Mouse (Mus musculus): ENCODE results near the gene Mthfsd. TPM values are rescaled to one million over a fixed set of nuclear protein-coding genes. Genes with fewer than 3 reads are reported as not detected.
A peak's percentile ranks its signal among the peaks of the same experiment; 100 is the strongest.
"Not testable (repeated sequence)": the region's sequence is repeated elsewhere in the genome, so short reads cannot be mapped to it uniquely, and the experiment has no call there.

Mthfsd gene
- 48.9 TPM in 2 replicates for polyA plus RNA-seq (2015; fragmentation: Nextera tagmentation; extraction: Ambion mirVana)

GRCm38 (mm10) chr8:121107668-121108656 lies at the start of gene Mthfsd:
Gene Mthfsd, minus strand, starts transcription at chr8:121108392.
- Histone ChIP-seq H3K27ac (ENCODE audit: low read length) (0 out of 2 replicates have a peak within 1 kb of the TSS, but pooled peaks have one; percentile 25), H3K9me3 (ENCODE audit: control insufficient read depth, low read length) (no peaks in the 10 kb centered on the region), H3K4me1 (ENCODE audit: control insufficient read depth, insufficient read depth, low read length) (peaks cover 9% of the 10 kb centered on the region), H3K27me3 (replicated peaks; ENCODE audit: control insufficient read depth, insufficient read depth, low read length) (peaks cover 5% of the 10 kb centered on the region; the same call in 1 of the 2 replicates), H3K4me3 (ENCODE audit: low read length) (peak within 1 kb of the TSS; percentile 89), H3K9ac (ENCODE audit: low read depth, low read length) (peak within 1 kb of the TSS; percentile 91), H3K4me2 (ENCODE audit: low read depth, low read length) (peak within 1 kb of the TSS; percentile 91), H3K36me3 (ENCODE audit: control insufficient read depth, insufficient read depth, low read length) (no peaks in the 10 kb centered on the region)
- WGBS = 1% methylated on average over 75 of the region's 75 CpGs
- ATAC-seq = peak; percentile 93

- ATAC-seq = no peak
- Histone ChIP-seq H3K36me3 (ENCODE audit: control insufficient read depth, insufficient read depth, low read length) (no peaks in the 10 kb centered on the region), H3K9me3 (ENCODE audit: control insufficient read depth, low read length) (no peaks in the 10 kb centered on the region), H3K9ac (ENCODE audit: low read depth, low read length) (no peak overlapping the region), H3K4me1 (ENCODE audit: control insufficient read depth, insufficient read depth, low read length) (peaks cover 3% of the 10 kb centered on the region; the same call in 1 of the 2 replicates), H3K4me2 (ENCODE audit: low read depth, low read length) (no peak overlapping the region), H3K27me3 (replicated peaks; ENCODE audit: control insufficient read depth, insufficient read depth, low read length) (0 out of 2 replicates have a peak, but pooled peaks cover 2% of the 10 kb centered on the region), H3K27ac (ENCODE audit: low read length) (no peak overlapping the region), H3K4me3 (ENCODE audit: low read length) (no peak overlapping the region)
- WGBS = 90% methylated on average over 7 of the region's 7 CpGs
Measured at GRCm38 (mm10) chr8:121156990-121157491, 48.8 kb upstream of the Mthfsd start.

GRCm38 (mm10) chr8:121152394-121152793 lies 44.2 kb upstream of the Mthfsd start:
- H3K4me1 ChIP-seq (ENCODE audit: control insufficient read depth, insufficient read depth, low read length) = peaks cover 8% of the 10 kb centered on the region
- no peak overlapping the region for H3K4me2 ChIP-seq (ENCODE audit: low read depth, low read length)
- ATAC-seq = no peak
- 45% methylated on average over 12 of the region's 12 CpGs for WGBS
- H3K27me3 ChIP-seq (replicated peaks; ENCODE audit: control insufficient read depth, insufficient read depth, low read length) = 0 out of 2 replicates have a peak, but pooled peaks cover 2% of the 10 kb centered on the region
- no peaks in the 10 kb centered on the region for H3K36me3 ChIP-seq (ENCODE audit: control insufficient read depth, insufficient read depth, low read length)
- H3K4me3 ChIP-seq (ENCODE audit: low read length) = no peak overlapping the region
- H3K27ac ChIP-seq (ENCODE audit: low read length) = no peak overlapping the region
- H3K9me3 ChIP-seq (ENCODE audit: control insufficient read depth, low read length) = no peaks in the 10 kb centered on the region
- H3K9ac ChIP-seq (ENCODE audit: low read depth, low read length) = no peak overlapping the region

- H3K9ac ChIP-seq (ENCODE audit: low read depth, low read length) = no peak overlapping the region
- ATAC-seq = no peak
- WGBS = 2% methylated on average over 8 of the region's 8 CpGs
Measured at GRCm38 (mm10) chr8:121148573-121149083, 40.4 kb upstream of the Mthfsd start.

GRCm38 (mm10) chr8:121145457-121146134 lies 37.4 kb upstream of the Mthfsd start:
- not testable (repeated sequence) for H3K4me3 ChIP-seq (ENCODE audit: low read length); H3K9ac ChIP-seq (ENCODE audit: low read depth, low read length); H3K36me3 ChIP-seq (ENCODE audit: control insufficient read depth, insufficient read depth, low read length); H3K9me3 ChIP-seq (ENCODE audit: control insufficient read depth, low read length); H3K4me1 ChIP-seq (ENCODE audit: control insufficient read depth, insufficient read depth, low read length); H3K27ac ChIP-seq (ENCODE audit: low read length); H3K27me3 ChIP-seq (replicated peaks; ENCODE audit: control insufficient read depth, insufficient read depth, low read length); ATAC-seq; H3K4me2 ChIP-seq (ENCODE audit: low read depth, low read length)
- WGBS = 71% methylated on average over 4 of the region's 6 CpGs

More at GRCm38 (mm10) chr8:121148573-121149083, 40.4 kb upstream of the Mthfsd start:
- no peak overlapping the region for H3K4me2 ChIP-seq (ENCODE audit: low read depth, low read length)
- H3K4me1 ChIP-seq (ENCODE audit: control insufficient read depth, insufficient read depth, low read length) = peaks cover 8% of the 10 kb centered on the region
- no peak overlapping the region for H3K4me3 ChIP-seq (ENCODE audit: low read length)
- no peaks in the 10 kb centered on the region for H3K36me3 ChIP-seq (ENCODE audit: control insufficient read depth, insufficient read depth, low read length)
- H3K27ac ChIP-seq (ENCODE audit: low read length) = no peak overlapping the region
- H3K9me3 ChIP-seq (ENCODE audit: control insufficient read depth, low read length) = no peaks in the 10 kb centered on the region
- 0 out of 2 replicates have a peak, but pooled peaks cover 2% of the 10 kb centered on the region for H3K27me3 ChIP-seq (replicated peaks; ENCODE audit: control insufficient read depth, insufficient read depth, low read length)

GRCm38 (mm10) chr8:121136856-121137255 lies 28.7 kb upstream of the Mthfsd start:
- Histone ChIP-seq H3K4me3 (ENCODE audit: low read length) (no peak overlapping the region), H3K4me2 (ENCODE audit: low read depth, low read length) (no peak overlapping the region), H3K36me3 (ENCODE audit: control insufficient read depth, insufficient read depth, low read length) (no peaks in the 10 kb centered on the region), H3K9me3 (ENCODE audit: control insufficient read depth, low read length) (peaks cover 14% of the 10 kb centered on the region; the same call in 1 of the 2 replicates), H3K4me1 (ENCODE audit: control insufficient read depth, insufficient read depth, low read length) (no peaks in the 10 kb centered on the region), H3K27me3 (replicated peaks; ENCODE audit: control insufficient read depth, insufficient read depth, low read length) (no peaks in the 10 kb centered on the region), H3K9ac (ENCODE audit: low read depth, low read length) (no peak overlapping the region), H3K27ac (ENCODE audit: low read length) (no peak overlapping the region)
- 95% methylated on average over 6 of the region's 6 CpGs for WGBS
- ATAC-seq = no peak

GRCm38 (mm10) chr8:121134512-121134911 lies 26.3 kb upstream of the Mthfsd start:
- H3K9me3 ChIP-seq (ENCODE audit: control insufficient read depth, low read length) = peaks cover 14% of the 10 kb centered on the region; the same call in 1 of the 2 replicates
- H3K4me3 ChIP-seq (ENCODE audit: low read length) = no peak overlapping the region
- H3K4me1 ChIP-seq (ENCODE audit: control insufficient read depth, insufficient read depth, low read length) = no peaks in the 10 kb centered on the region
- H3K36me3 ChIP-seq (ENCODE audit: control insufficient read depth, insufficient read depth, low read length) = no peaks in the 10 kb centered on the region
- no peak overlapping the region for H3K27ac ChIP-seq (ENCODE audit: low read length)
- 86% methylated on average over 11 of the region's 11 CpGs for WGBS
- no peak overlapping the region for H3K4me2 ChIP-seq (ENCODE audit: low read depth, low read length)
- H3K9ac ChIP-seq (ENCODE audit: low read depth, low read length) = no peak overlapping the region
- ATAC-seq = no peak
- peaks cover 10% of the 10 kb centered on the region for H3K27me3 ChIP-seq (replicated peaks; ENCODE audit: control insufficient read depth, insufficient read depth, low read length)

- no peak overlapping the region for H3K4me2 ChIP-seq (ENCODE audit: low read depth, low read length)
- H3K27ac ChIP-seq (ENCODE audit: low read length) = no peak overlapping the region
- peaks cover 2% of the 10 kb centered on the region; the same call in 1 of the 2 replicates for H3K4me1 ChIP-seq (ENCODE audit: control insufficient read depth, insufficient read depth, low read length)
- ATAC-seq = no peak
- H3K9me3 ChIP-seq (ENCODE audit: control insufficient read depth, low read length) = peaks cover 14% of the 10 kb centered on the region; the same call in 1 of the 2 replicates
- H3K27me3 ChIP-seq (replicated peaks; ENCODE audit: control insufficient read depth, insufficient read depth, low read length) = peaks cover 14% of the 10 kb centered on the region
- no peaks in the 10 kb centered on the region for H3K36me3 ChIP-seq (ENCODE audit: control insufficient read depth, insufficient read depth, low read length)
- no peak overlapping the region for H3K4me3 ChIP-seq (ENCODE audit: low read length)
- 86% methylated on average over 10 of the region's 10 CpGs for WGBS
- H3K9ac ChIP-seq (ENCODE audit: low read depth, low read length) = no peak overlapping the region
Measured at GRCm38 (mm10) chr8:121134102-121134501, 25.9 kb upstream of the Mthfsd start.
